Mouse (Mus musculus): Measurements from ENCODE around the gene Trmt2b. TPM values are rescaled to one million over a fixed set of nuclear protein-coding genes. Genes with fewer than 3 reads are reported as not detected.
"Not testable (repeated sequence)": the region's sequence is repeated elsewhere in the genome, so short reads cannot be mapped to it uniquely, and the experiment has no call there.

The Trmt2b gene
- total RNA-seq, 2 experiments from 2014 or later: 5.2 to 5.5 TPM

GRCm38 (mm10) chrX:134221856-134222255 lies 54.9 kb downstream of the Trmt2b start, which contains the start of gene Nox1:
TSS of gene Nox1 (minus strand) at chrX:134221956.
- DNase-seq (ENCODE audit: low spot score in 2 of 2): no peak

- no peak for DNase-seq (ENCODE audit: low spot score in 2 of 2)
These were observed 56.2 kb downstream of the Trmt2b start for GRCm38 (mm10) chrX:134220618-134221017.

- no peak for DNase-seq (ENCODE audit: low spot score in 2 of 2)
These were observed 58.6 kb downstream of the Trmt2b start for GRCm38 (mm10) chrX:134218161-134218560.

GRCm38 (mm10) chrX:134211151-134211642 lies 65.6 kb downstream of the Trmt2b start:
- peak in 1 of 2 experiments; percentile 10 for DNase-seq (ENCODE audit: low spot score in 2 of 2)

- DNase-seq (ENCODE audit: low spot score in 2 of 2): no peak
These were observed 68.3 kb downstream of the Trmt2b start for GRCm38 (mm10) chrX:134208491-134208890.

GRCm38 (mm10) chrX:134187201-134187600 lies 89.6 kb downstream of the Trmt2b start, which contains the start of gene Arl13a:
TSS of gene Arl13a (plus strand) at chrX:134187501.
- not testable (repeated sequence) for DNase-seq (ENCODE audit: low spot score in 2 of 2)

- no peak for DNase-seq (ENCODE audit: low spot score in 2 of 2)
These were observed 102.1 kb downstream of the Trmt2b start for GRCm38 (mm10) chrX:134174699-134175098.

Other genes starting within 250 kb of the Trmt2b start
- gene Cstf2, start 217.8 kb downstream of the Trmt2b start, total RNA-seq (2021): 100 to 1,000 TPM; 110 to 144 TPM
- gene Xkrx, start 114.9 kb downstream of the Trmt2b start, total RNA-seq (2021): under 1 TPM; 0.65 to 0.75 TPM
- not detected for gene Arl13a, start 89.5 kb downstream of the Trmt2b start, total RNA-seq (2021)
- gene Nox1, start 55.0 kb downstream of the Trmt2b start, total RNA-seq (2021): not detected
- gene Tmem35a, start 18.2 kb upstream of the Trmt2b start, total RNA-seq (2021): 10 to 100 TPM; 74.9 to 86.7 TPM
- 1 to 10 TPM; 1.4 to 1.9 TPM for gene Cenpi, start 31.1 kb upstream of the Trmt2b start, total RNA-seq (2021)
- gene Drp2, start 127.6 kb upstream of the Trmt2b start, total RNA-seq (2021): 10 to 100 TPM; 40.3 to 40.6 TPM
- not detected for gene Taf7l, start 199.5 kb upstream of the Trmt2b start, total RNA-seq (2021)

All from layer of hippocampus, postnatal 10 days (tissue).